Mouse (Mus musculus) right cerebral cortex, postnatal 14 days (tissue): Measurements from ENCODE around the gene Spin2e.
"Not testable (repeated sequence)": the region's sequence is repeated elsewhere in the genome, so short reads cannot be mapped to it uniquely, and the experiment has no call there.

Experiments used
- DNase-seq: peaks from one replicate; pipeline ENCODE4 v3.0.0; 2022

The Spin2e gene

DNA sequence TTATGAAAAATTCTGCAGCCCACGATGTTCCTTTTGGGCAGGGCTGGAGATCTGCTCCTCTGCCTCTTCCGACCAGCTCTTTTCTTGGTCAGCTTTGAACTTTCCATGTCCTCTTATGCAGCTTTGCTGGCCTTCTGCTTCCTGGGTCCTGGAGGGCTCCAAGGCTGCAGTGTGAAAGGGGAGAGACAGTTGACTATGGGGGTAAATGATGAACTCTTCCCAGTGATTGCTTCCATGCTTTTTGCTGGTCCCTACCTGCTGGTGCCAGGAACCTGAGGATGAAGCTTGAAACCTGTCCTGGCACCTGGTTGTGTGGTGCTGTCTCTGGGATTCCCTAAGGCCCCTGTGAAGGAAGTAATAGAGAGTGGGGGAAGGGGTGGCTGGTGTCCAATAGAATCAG is at the start of gene Spin2e:
Gene Spin2e, minus strand, starts transcription at position 101 of the 400 bp plus-strand sequence.
- not testable (repeated sequence) for DNase-seq

DNA sequence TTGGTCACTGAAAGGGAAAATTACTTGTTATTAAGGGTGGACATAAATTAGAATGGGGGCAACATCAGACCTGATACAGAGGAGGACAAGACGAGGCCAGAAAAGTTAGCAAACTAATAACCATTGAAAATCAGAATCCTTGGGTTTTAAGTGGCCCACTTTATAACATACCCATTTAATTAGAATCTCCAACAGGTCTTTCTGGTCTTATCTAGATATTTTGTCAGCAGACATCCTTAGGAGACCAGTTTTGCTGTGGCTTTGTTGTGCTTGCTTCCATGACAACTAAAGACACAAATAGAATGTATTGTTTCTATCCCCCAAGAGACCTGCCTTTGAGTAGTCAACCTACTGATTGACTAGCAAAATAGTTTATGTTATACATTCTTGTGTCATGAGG is 44.5 kb downstream of the Spin2e start, which contains the start of gene Gm21883:
Gene Gm21883, minus strand, starts transcription at position 101 of the 400 bp plus-strand sequence.
- DNase-seq = not testable (repeated sequence)
